Mouse (Mus musculus): Measurements from ENCODE around the gene Gm10721.
"Not testable (repeated sequence)": the region's sequence is repeated elsewhere in the genome, so short reads cannot be mapped to it uniquely, and the experiment has no call there.

The Gm10721 gene

DNA sequence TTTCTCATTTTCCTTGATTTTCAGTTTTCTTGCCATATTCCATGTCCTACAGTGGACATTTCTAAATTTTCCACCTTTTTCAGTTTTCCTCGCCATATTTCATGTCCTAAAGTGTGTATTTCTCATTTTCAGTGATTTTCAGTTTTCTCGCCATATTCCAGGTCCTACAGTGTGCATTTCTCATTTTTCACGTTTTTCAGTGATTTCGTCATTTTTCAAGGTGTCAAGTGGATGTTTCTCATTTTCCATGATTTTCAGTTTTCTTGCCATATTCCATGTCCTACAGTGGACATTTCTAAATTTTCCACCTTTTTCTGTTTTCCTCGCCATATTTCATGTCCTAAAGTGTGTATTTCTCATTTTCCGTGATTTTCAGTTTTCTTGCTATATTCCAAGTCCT lies 12.7 kb downstream of the Gm10721 start:
- DNase-seq (ENCODE audit: low spot score): not testable (repeated sequence)

DNA sequence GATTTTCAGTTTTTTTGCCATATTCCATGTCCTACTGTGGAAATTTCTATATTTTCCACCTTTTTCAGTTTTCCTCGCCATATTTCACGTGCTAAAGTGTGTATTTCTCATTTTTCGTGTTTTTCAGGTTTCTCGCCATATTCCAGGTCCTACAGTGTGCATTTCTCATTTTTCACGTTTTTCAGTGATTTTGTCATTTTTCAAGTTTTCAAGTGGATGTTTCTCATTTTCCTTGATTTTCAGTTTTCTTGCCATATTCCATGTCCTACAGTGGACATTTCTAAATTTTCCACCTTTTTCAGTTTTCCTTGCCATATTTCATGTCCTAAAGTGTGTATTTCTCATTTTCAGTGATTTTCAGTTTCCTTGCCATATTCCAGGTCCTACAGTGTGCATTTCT lies 13.2 kb downstream of the Gm10721 start:
- not testable (repeated sequence) for DNase-seq (ENCODE audit: low spot score)

GRCm38 (mm10) chr9:3026741-3027140 lies 13.8 kb downstream of the Gm10721 start:
- DNase-seq (ENCODE audit: low spot score): not testable (repeated sequence)

GRCm38 (mm10) chr9:3027200-3027599 lies 14.3 kb downstream of the Gm10721 start:
- peak; percentile 67 for DNase-seq (ENCODE audit: low spot score)

DNA sequence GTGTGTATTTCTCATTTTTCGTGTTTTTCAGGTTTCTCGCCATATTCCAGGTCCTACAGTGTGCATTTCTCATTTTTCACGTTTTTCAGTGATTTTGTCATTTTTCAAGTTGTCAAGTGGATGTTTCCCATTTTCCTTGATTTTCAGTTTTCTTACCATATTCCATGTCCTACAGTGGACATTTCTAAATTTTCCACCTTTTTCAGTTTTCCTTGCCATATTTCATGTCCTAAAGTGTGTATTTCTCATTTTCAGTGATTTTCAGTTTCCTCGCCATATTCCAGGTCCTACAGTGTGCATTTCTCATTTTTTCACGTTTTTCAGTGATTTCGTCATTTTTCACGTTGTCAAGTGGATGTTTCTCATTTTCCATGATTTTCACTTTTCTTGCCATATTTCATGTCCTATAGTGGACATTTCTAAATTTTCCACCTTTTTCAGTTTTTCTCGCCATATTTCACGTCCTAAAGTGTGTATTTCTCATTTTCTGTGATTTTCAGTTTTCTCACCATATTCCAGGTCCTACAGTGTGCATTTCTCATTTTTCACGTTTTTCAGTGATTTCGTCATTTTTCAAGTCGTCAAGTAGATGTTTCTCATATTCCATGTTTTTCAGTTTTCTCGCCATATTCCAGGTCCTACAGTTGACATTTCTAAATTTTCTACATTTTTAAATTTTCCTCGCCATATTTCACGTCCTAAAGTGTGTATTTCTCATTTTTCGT lies 16.5 kb downstream of the Gm10721 start:
- not testable (repeated sequence) for DNase-seq (ENCODE audit: low spot score)

DNA sequence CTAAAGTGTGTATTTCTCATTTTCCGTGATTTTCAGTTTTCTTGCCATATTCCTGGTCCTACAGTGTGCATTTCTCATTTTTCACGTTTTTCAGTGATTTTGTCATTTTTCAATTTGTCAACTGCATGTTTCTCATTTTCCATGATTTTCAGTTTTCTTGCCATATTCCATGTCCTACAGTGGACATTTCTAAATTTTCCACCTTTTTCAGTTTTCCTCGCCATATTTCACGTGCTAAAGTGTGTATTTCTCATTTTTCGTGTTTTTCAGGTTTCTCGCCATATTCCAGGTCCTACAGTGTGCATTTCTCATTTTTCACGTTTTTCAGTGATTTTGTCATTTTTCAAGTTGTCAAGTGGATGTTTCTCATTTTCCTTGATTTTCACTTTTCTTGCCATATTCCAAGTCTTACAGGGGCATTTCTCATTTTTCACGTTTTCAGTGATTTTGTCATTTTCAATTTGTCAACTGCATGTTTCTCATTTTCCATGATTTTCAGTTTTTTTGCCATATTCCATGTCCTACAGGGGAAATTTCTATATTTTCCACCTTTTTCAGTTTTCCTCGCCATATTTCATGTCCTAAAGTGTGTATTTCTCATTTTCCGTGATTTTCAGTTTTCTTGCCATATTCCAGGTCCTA lies 17.9 kb downstream of the Gm10721 start:
- peak; percentile 89 for DNase-seq (ENCODE audit: low spot score)

DNA sequence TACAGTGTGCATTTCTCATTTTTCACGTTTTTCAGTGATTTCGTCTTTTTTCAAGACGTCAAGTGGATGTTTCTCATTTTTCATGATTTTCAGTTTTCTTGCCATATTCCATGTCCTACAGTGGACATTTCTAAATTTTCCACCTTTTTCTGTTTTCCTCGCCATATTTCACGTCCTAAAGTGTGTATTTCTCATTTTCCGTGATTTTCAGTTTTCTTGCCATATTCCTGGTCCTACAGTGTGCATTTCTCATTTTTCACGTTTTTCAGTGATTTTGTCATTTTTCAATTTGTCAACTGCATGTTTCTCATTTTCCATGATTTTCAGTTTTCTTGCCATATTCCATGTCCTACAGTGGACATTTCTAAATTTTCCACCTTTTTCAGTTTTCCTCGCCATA lies 21.4 kb downstream of the Gm10721 start, which contains the start of gene Gm17535:
Gene Gm17535 (plus strand): TSS at position 301 of the 400 bp plus-strand sequence.
- DNase-seq (ENCODE audit: low spot score): not testable (repeated sequence)

- DNase-seq (ENCODE audit: low spot score): not testable (repeated sequence)
Observed at GRCm38 (mm10) chr9:3036577-3036976, 23.6 kb downstream of the Gm10721 start, which contains the start of gene Gm10715. TSS of gene Gm10715 (plus strand) at chr9:3036877.

DNA sequence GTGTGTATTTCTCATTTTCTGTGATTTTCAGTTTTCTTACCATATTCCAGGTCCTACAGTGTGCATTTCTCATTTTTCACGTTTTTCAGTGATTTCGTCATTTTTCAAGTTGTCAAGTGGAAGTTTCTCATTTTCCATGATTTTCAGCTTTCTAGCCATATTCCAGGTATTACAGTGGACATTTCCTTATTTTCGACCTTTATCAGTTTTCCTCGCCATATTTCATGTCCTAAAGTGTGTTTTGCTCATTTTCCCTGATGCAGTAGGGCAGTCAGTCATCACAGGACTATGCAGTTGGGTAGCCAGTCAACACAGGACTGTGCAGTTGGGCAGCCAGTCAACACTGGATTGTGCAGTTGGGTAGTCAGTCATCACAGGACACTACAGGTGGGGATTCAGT lies 25.2 kb downstream of the Gm10721 start:
- peak; percentile 7 for DNase-seq (ENCODE audit: low spot score)
